Mouse (Mus musculus): Measurements from ENCODE around the gene Apaf1. TPM values are rescaled to one million over a fixed set of nuclear protein-coding genes. Genes with fewer than 3 reads are reported as not detected.

The Apaf1 gene
- polyA plus RNA-seq, 1 experiment from 2014 or later: 12.6 TPM

GRCm38 (mm10) chr10:91076667-91077066 lies 5.9 kb downstream of the Apaf1 start:
- ATAC-seq: no peak
- Histone ChIP-seq H3K9ac (no peak overlapping the region), H3K9me3 (replicated peaks) (no peaks in the 10 kb centered on the region), H3K4me3 (no peak overlapping the region), H3K4me2 (no peak overlapping the region), H3K4me1 (peaks cover 9% of the 10 kb centered on the region; the same call in 1 of the 2 replicates), H3K27me3 (replicated peaks) (no peaks in the 10 kb centered on the region), H3K27ac (no peak overlapping the region), H3K36me3 (peaks cover 56% of the 10 kb centered on the region)
- 69% methylated on average over 2 of the region's 2 CpGs for WGBS (ENCODE audit: insufficient replicate concordance)

GRCm38 (mm10) chr10:91073345-91073744 lies 9.2 kb downstream of the Apaf1 start:
- H3K4me3 ChIP-seq: no peak overlapping the region
- H3K4me1 ChIP-seq: no peaks in the 10 kb centered on the region
- H3K9me3 ChIP-seq (replicated peaks): no peaks in the 10 kb centered on the region
- H3K27ac ChIP-seq: no peak overlapping the region
- H3K4me2 ChIP-seq: no peak overlapping the region
- H3K9ac ChIP-seq: no peak overlapping the region
- peaks cover 65% of the 10 kb centered on the region for H3K36me3 ChIP-seq
- ATAC-seq: no peak
- 79% methylated on average over 3 of the region's 3 CpGs for WGBS (ENCODE audit: insufficient replicate concordance)
- no peaks in the 10 kb centered on the region for H3K27me3 ChIP-seq (replicated peaks)

GRCm38 (mm10) chr10:91071768-91072167 lies 10.8 kb downstream of the Apaf1 start:
- peaks cover 64% of the 10 kb centered on the region for H3K36me3 ChIP-seq
- no peak for ATAC-seq
- H3K27ac ChIP-seq: no peak overlapping the region
- H3K27me3 ChIP-seq (replicated peaks): no peaks in the 10 kb centered on the region
- no peak overlapping the region for H3K4me3 ChIP-seq
- H3K4me1 ChIP-seq: no peaks in the 10 kb centered on the region
- H3K9me3 ChIP-seq (replicated peaks): no peaks in the 10 kb centered on the region
- no peak overlapping the region for H3K4me2 ChIP-seq
- no peak overlapping the region for H3K9ac ChIP-seq
- 59% methylated on average over 1 of the region's 1 CpGs for WGBS (ENCODE audit: insufficient replicate concordance)

GRCm38 (mm10) chr10:91062355-91062754 lies 20.2 kb downstream of the Apaf1 start:
- Histone ChIP-seq H3K9ac (no peak overlapping the region), H3K4me1 (no peaks in the 10 kb centered on the region), H3K27me3 (replicated peaks) (no peaks in the 10 kb centered on the region), H3K9me3 (replicated peaks) (no peaks in the 10 kb centered on the region), H3K27ac (no peak overlapping the region), H3K4me2 (no peak overlapping the region), H3K4me3 (no peak overlapping the region), H3K36me3 (peaks cover 78% of the 10 kb centered on the region)
- 75% methylated on average over 6 of the region's 6 CpGs for WGBS (ENCODE audit: insufficient replicate concordance)
- no peak for ATAC-seq

GRCm38 (mm10) chr10:91060742-91061141 lies 21.8 kb downstream of the Apaf1 start:
- H3K9me3 ChIP-seq (replicated peaks): no peaks in the 10 kb centered on the region
- no peak overlapping the region for H3K27ac ChIP-seq
- no peak overlapping the region for H3K4me3 ChIP-seq
- H3K36me3 ChIP-seq: peaks cover 67% of the 10 kb centered on the region
- H3K4me2 ChIP-seq: no peak overlapping the region
- H3K4me1 ChIP-seq: no peaks in the 10 kb centered on the region
- H3K9ac ChIP-seq: no peak overlapping the region
- H3K27me3 ChIP-seq (replicated peaks): no peaks in the 10 kb centered on the region
- WGBS (ENCODE audit: insufficient replicate concordance): 35% methylated on average over 5 of the region's 5 CpGs
- ATAC-seq: peak; percentile 69

- no peaks in the 10 kb centered on the region for H3K27me3 ChIP-seq (replicated peaks)
- no peak overlapping the region for H3K4me2 ChIP-seq
- H3K9me3 ChIP-seq (replicated peaks): no peaks in the 10 kb centered on the region
- no peaks in the 10 kb centered on the region for H3K4me1 ChIP-seq
- ATAC-seq: no peak
- no peak overlapping the region for H3K4me3 ChIP-seq
- H3K27ac ChIP-seq: no peak overlapping the region
- H3K36me3 ChIP-seq: peaks cover 63% of the 10 kb centered on the region
- no peak overlapping the region for H3K9ac ChIP-seq
Observed at GRCm38 (mm10) chr10:91052734-91053133, 29.8 kb downstream of the Apaf1 start.

- no peaks in the 10 kb centered on the region for H3K27me3 ChIP-seq (replicated peaks)
- peaks cover 70% of the 10 kb centered on the region for H3K36me3 ChIP-seq
- no peak for ATAC-seq
- H3K9ac ChIP-seq: no peak overlapping the region
- H3K9me3 ChIP-seq (replicated peaks): no peaks in the 10 kb centered on the region
- H3K4me2 ChIP-seq: no peak overlapping the region
- 78% methylated on average over 3 of the region's 3 CpGs for WGBS (ENCODE audit: insufficient replicate concordance)
- H3K4me1 ChIP-seq: no peaks in the 10 kb centered on the region
- no peak overlapping the region for H3K4me3 ChIP-seq
- H3K27ac ChIP-seq: no peak overlapping the region
Observed at GRCm38 (mm10) chr10:91051156-91051555, 31.4 kb downstream of the Apaf1 start.

GRCm38 (mm10) chr10:91049696-91050095 lies 32.9 kb downstream of the Apaf1 start:
- Histone ChIP-seq H3K9me3 (replicated peaks) (no peaks in the 10 kb centered on the region), H3K4me3 (no peak overlapping the region), H3K27ac (no peak overlapping the region), H3K4me1 (no peaks in the 10 kb centered on the region), H3K9ac (no peak overlapping the region), H3K36me3 (peaks cover 62% of the 10 kb centered on the region), H3K27me3 (replicated peaks) (no peaks in the 10 kb centered on the region), H3K4me2 (no peak overlapping the region)
- ATAC-seq: no peak
- 87% methylated on average over 4 of the region's 4 CpGs for WGBS (ENCODE audit: insufficient replicate concordance)

GRCm38 (mm10) chr10:91033942-91034341 lies 48.6 kb downstream of the Apaf1 start:
- no peak for ATAC-seq
- Histone ChIP-seq H3K36me3 (peaks cover 44% of the 10 kb centered on the region), H3K9ac (no peak overlapping the region), H3K9me3 (replicated peaks) (no peaks in the 10 kb centered on the region), H3K27me3 (replicated peaks) (no peaks in the 10 kb centered on the region), H3K4me1 (no peaks in the 10 kb centered on the region), H3K4me2 (no peak overlapping the region), H3K4me3 (no peak overlapping the region), H3K27ac (no peak overlapping the region)
- 32% methylated on average over 8 of the region's 8 CpGs for WGBS (ENCODE audit: insufficient replicate concordance)

GRCm38 (mm10) chr10:91032399-91032798 lies 50.2 kb downstream of the Apaf1 start:
- ATAC-seq: peak; percentile 59
- 14% methylated on average over 4 of the region's 4 CpGs for WGBS (ENCODE audit: insufficient replicate concordance)

GRCm38 (mm10) chr10:91031176-91031575 lies 51.4 kb downstream of the Apaf1 start:
- ATAC-seq: no peak
- Histone ChIP-seq H3K4me1 (no peaks in the 10 kb centered on the region), H3K4me2 (no peak overlapping the region), H3K27ac (no peak overlapping the region), H3K27me3 (replicated peaks) (no peaks in the 10 kb centered on the region), H3K9me3 (replicated peaks) (no peaks in the 10 kb centered on the region), H3K9ac (no peak overlapping the region), H3K36me3 (peaks cover 27% of the 10 kb centered on the region), H3K4me3 (no peak overlapping the region)
- WGBS (ENCODE audit: insufficient replicate concordance): 76% methylated on average over 9 of the region's 9 CpGs

More at GRCm38 (mm10) chr10:91032399-91032798, 50.2 kb downstream of the Apaf1 start:
- H3K27ac ChIP-seq: no peak overlapping the region
- no peak overlapping the region for H3K4me3 ChIP-seq
- H3K9ac ChIP-seq: no peak overlapping the region
- no peak overlapping the region for H3K4me2 ChIP-seq
- peaks cover 39% of the 10 kb centered on the region for H3K36me3 ChIP-seq
- no peaks in the 10 kb centered on the region for H3K9me3 ChIP-seq (replicated peaks)
- H3K4me1 ChIP-seq: no peaks in the 10 kb centered on the region
- no peaks in the 10 kb centered on the region for H3K27me3 ChIP-seq (replicated peaks)

GRCm38 (mm10) chr10:91029002-91029539 lies 53.5 kb downstream of the Apaf1 start:
- Histone ChIP-seq H3K4me2 (no peak overlapping the region), H3K9me3 (replicated peaks) (no peaks in the 10 kb centered on the region), H3K36me3 (peaks cover 23% of the 10 kb centered on the region), H3K9ac (no peak overlapping the region), H3K27ac (no peak overlapping the region), H3K4me3 (no peak overlapping the region), H3K4me1 (no peaks in the 10 kb centered on the region), H3K27me3 (replicated peaks) (no peaks in the 10 kb centered on the region)
- no peak for ATAC-seq

GRCm38 (mm10) chr10:91027964-91028363 lies 54.6 kb downstream of the Apaf1 start:
- H3K27me3 ChIP-seq (replicated peaks): no peaks in the 10 kb centered on the region

More at GRCm38 (mm10) chr10:91027964-91028363, 54.6 kb downstream of the Apaf1 start:
- H3K9ac ChIP-seq: no peak overlapping the region
- WGBS (ENCODE audit: insufficient replicate concordance): 76% methylated on average over 5 of the region's 5 CpGs
- H3K9me3 ChIP-seq (replicated peaks): no peaks in the 10 kb centered on the region
- no peaks in the 10 kb centered on the region for H3K4me1 ChIP-seq
- H3K36me3 ChIP-seq: peaks cover 23% of the 10 kb centered on the region
- no peak for ATAC-seq
- H3K4me3 ChIP-seq: no peak overlapping the region
- no peak overlapping the region for H3K27ac ChIP-seq
- H3K4me2 ChIP-seq: no peak overlapping the region
